Mouse (Mus musculus): ENCODE results near the gene Tsfm. TPM values are rescaled to one million over a fixed set of nuclear protein-coding genes. Genes with fewer than 3 reads are reported as not detected.

Tsfm gene
- polyA plus RNA-seq, 1 experiment from 2014 or later = 65.7 TPM

DNA sequence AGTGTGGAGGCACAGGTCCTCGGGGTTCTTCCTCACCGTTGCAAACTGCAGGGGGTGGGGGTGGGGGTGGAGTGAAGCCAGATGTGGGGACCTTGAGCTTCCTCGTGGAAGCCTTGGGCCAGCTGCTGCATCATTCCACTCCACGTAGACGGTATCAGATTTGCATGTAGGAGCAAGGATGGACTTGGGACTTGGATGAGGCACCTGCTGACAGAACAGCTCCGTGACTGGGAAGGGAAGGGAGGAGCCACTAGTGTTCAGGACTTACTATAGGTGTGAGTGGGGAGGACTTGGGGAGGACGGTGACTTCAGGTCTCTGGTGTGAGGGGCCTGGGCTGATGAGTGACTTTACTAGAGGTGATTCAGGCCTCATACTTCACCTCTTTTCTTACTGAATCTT lies 57.7 kb downstream of the Tsfm start:
- ATAC-seq (ENCODE audit: low read depth) (no peak), DNase-seq (no peak)
- Histone ChIP-seq H3K27ac (no peak overlapping the region), H3K9ac (no peak overlapping the region), H3K4me1 (replicated peaks) (peaks cover 31% of the 10 kb centered on the region), H3K27me3 (peaks cover 11% of the 10 kb centered on the region), H3K4me3 (replicated peaks) (no peak overlapping the region), H3K36me3 (no peaks in the 10 kb centered on the region), H3K9me3 (replicated peaks) (no peaks in the 10 kb centered on the region), H3K4me2 (no peak overlapping the region)
- 43% methylated on average over 7 of the region's 7 CpGs for WGBS (ENCODE audit: insufficient replicate concordance)

DNA sequence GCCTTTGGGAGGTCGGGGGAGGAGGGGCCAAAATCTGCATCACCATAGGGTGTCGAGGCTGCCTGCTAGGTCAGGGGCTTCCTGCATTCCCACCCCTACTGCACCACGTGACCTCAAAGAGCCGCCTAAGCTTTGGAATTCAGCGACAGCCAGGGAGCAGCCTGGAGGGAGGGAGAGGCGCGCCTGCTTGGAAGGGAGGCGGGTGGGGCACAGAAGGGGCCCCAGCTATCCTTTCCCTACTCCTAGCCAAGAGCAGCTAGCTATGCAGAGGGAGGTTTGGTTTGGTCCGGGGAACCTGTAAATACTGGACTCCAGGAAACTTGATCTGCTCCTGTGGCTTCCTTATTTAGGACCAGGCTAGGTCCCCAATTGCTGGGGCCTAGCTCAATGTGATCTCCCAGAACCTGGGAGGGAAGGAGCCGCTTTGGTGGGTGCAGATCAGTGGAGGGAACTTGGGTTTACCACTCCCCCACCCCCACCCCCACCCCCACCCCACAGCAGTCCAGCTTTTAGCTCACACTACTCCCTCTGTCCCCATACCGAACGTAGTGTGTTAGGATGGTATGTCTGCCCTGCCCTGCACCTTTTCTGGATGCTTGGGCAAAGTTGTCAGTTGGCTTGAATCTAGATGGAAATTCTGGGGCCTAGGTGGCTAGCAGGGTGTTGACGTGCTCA lies 58.5 kb downstream of the Tsfm start:
- H3K4me1 ChIP-seq (replicated peaks) = peaks cover 24% of the 10 kb centered on the region
- no peaks in the 10 kb centered on the region for H3K9me3 ChIP-seq (replicated peaks)
- 38% methylated on average over 13 of the region's 13 CpGs for whole genome bisulfite sequencing (ENCODE audit: insufficient replicate concordance)
- ATAC-seq (ENCODE audit: low read depth) (peak; percentile 76), DNase-seq (no peak)
- H3K27me3 ChIP-seq = peaks cover 11% of the 10 kb centered on the region
- peak overlapping the region; percentile 40 for H3K27ac ChIP-seq
- H3K4me2 ChIP-seq = 0 out of 2 replicates have a peak overlapping the region, but pooled peaks have one; percentile 11
- no peak overlapping the region for H3K9ac ChIP-seq
- H3K4me3 ChIP-seq (replicated peaks) = no peak overlapping the region
- H3K36me3 ChIP-seq = no peaks in the 10 kb centered on the region

DNA sequence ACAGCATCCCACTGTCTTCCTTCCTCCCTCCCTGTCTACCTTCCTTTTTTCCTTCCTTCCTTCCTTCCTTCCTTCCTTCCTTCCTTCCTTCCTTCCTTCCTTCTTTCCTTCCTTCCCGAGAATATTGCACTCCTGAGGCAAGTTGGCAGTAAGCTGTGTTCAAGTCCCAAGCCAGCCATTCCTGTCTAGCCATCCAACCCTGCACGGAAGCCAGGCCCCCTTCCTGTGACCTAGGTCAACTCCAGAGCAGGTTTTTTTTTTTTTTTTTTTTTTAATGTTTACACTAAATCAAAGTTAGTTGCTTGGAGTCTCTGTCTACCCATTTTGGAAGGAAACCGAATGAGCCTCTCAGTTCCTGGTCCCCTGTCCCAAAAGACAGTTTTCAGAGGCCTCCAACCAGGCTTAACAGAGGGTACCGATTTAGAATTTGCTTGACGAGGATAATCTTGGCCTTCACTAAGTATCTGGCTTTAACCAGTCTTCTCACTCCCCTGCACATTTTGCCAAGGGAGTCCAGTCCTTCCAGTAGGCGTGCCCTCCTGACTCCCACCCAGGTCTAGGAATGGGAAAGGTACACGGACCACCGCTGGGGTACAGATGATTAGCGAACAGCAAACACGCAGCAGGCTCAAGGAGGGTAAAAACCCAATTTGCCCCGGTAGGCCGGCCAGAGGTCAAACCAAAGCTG lies 59.1 kb downstream of the Tsfm start:
- WGBS (ENCODE audit: insufficient replicate concordance) = 31% methylated on average over 12 of the region's 12 CpGs
- peak overlapping the region; percentile 40 for H3K27ac ChIP-seq
- 0 out of 2 replicates have a peak, but pooled peaks have one; percentile 9 for ATAC-seq (ENCODE audit: low read depth)
- no peaks in the 10 kb centered on the region for H3K36me3 ChIP-seq
- H3K27me3 ChIP-seq = peaks cover 11% of the 10 kb centered on the region
- H3K9ac ChIP-seq = no peak overlapping the region
- H3K4me3 ChIP-seq (replicated peaks) = no peak overlapping the region
- DNase-seq = no peak
- no peaks in the 10 kb centered on the region for H3K9me3 ChIP-seq (replicated peaks)
- 0 out of 2 replicates have a peak overlapping the region, but pooled peaks have one; percentile 19 for H3K4me2 ChIP-seq
- H3K4me1 ChIP-seq (replicated peaks) = peaks cover 21% of the 10 kb centered on the region

DNA sequence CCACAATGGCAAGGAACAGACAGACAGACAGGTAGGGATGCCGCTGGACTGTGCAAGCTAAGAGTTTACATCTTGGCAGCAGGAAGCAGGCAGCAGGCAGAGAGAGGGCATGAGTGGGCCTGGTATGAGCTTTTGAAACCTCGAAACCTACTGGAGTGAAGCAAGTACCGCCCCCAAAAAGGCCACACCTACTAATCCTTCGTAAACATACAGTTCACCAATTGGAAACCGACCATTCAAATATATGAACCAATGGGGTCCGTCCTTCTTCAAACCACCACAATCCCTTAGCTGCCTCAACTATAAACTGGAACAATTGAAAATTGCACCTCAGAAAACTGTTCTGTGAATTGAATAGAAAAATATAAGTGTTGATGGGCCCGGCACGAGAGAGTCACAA lies 66.8 kb downstream of the Tsfm start:
- 72% methylated on average over 8 of the region's 8 CpGs for WGBS (ENCODE audit: insufficient replicate concordance)
- peaks cover 22% of the 10 kb centered on the region; the same call in 1 of the 2 replicates for H3K27me3 ChIP-seq
- ATAC-seq (ENCODE audit: low read depth) (no peak), DNase-seq (no peak)
- H3K4me2 ChIP-seq = no peak overlapping the region
- H3K36me3 ChIP-seq = no peaks in the 10 kb centered on the region
- H3K4me1 ChIP-seq (replicated peaks) = peaks cover 21% of the 10 kb centered on the region
- H3K27ac ChIP-seq = no peak overlapping the region
- no peak overlapping the region for H3K4me3 ChIP-seq (replicated peaks)
- H3K9ac ChIP-seq = no peak overlapping the region
- H3K9me3 ChIP-seq (replicated peaks) = no peaks in the 10 kb centered on the region

DNA sequence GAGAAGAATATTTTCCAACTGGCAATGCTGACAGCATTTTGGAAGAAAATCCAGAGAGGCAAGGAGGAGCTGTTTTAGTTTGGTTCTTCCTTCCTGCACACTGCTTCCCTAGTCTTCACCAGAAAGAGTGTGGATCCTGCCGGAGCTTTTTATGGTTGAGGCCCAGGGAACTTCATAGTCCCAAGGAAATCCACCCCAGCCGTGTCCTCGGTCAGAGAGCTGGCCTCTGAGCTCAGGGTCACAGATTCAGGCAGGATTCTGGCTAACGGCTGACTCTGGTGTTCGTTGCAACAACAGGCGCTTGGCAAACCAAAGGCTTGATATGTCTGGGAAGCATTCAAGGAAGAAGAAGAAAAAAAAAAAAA lies 67.7 kb downstream of the Tsfm start:
- no peak overlapping the region for H3K4me3 ChIP-seq (replicated peaks)
- no peak overlapping the region for H3K27ac ChIP-seq
- H3K9me3 ChIP-seq (replicated peaks) = no peaks in the 10 kb centered on the region
- ATAC-seq (ENCODE audit: low read depth) = no peak
- peaks cover 22% of the 10 kb centered on the region; the same call in 1 of the 2 replicates for H3K27me3 ChIP-seq
- no peak overlapping the region for H3K9ac ChIP-seq
- WGBS (ENCODE audit: insufficient replicate concordance) = 52% methylated on average over 6 of the region's 6 CpGs
- no peak for DNase-seq
- no peaks in the 10 kb centered on the region for H3K36me3 ChIP-seq
- no peak overlapping the region for H3K4me2 ChIP-seq
- peaks cover 21% of the 10 kb centered on the region for H3K4me1 ChIP-seq (replicated peaks)

DNA sequence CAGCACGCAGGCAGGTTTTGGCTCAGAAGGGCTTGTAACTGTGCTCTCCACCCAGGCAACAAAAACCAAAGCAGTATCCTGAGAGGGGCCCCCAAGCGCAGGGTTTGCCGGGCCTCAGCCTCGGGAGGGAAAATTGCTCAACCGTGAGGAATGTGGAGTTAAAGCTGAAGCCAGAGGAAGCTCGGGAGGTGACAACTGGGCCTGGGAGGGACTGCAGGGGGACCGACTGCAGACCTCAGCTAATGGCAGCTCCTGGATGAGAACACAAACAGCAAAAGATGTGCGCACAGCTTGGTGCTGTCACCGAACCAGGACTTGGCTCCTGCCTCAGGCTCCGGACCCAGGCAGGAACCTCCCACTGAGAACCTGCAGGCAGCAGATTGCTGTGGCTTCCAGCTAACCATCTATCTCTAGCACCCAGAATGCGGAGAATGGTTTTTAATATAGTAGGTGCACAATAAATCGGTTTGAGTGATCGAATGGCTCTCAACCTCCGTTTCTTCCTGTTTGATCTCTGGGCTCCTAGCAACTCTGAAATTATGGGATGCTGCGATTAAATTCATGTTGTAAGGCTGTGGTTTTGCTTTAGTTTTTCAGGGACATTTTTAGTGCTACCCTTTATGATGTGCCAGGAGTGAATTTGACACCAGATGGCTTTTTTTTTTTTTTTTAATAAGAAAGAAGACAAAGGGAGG lies 68.2 kb downstream of the Tsfm start:
- Histone ChIP-seq H3K9me3 (replicated peaks) (no peaks in the 10 kb centered on the region), H3K4me3 (replicated peaks) (no peak overlapping the region), H3K4me2 (no peak overlapping the region), H3K27me3 (peaks cover 22% of the 10 kb centered on the region; the same call in 1 of the 2 replicates), H3K36me3 (no peaks in the 10 kb centered on the region), H3K4me1 (replicated peaks) (peaks cover 26% of the 10 kb centered on the region), H3K9ac (0 out of 2 replicates have a peak overlapping the region, but pooled peaks have one; percentile 9), H3K27ac (peak overlapping the region; percentile 53; the same call in 1 of the 2 replicates)
- ATAC-seq (ENCODE audit: low read depth) (peak; percentile 27), DNase-seq (no peak)
- WGBS (ENCODE audit: insufficient replicate concordance) = 28% methylated on average over 15 of the region's 15 CpGs

DNA sequence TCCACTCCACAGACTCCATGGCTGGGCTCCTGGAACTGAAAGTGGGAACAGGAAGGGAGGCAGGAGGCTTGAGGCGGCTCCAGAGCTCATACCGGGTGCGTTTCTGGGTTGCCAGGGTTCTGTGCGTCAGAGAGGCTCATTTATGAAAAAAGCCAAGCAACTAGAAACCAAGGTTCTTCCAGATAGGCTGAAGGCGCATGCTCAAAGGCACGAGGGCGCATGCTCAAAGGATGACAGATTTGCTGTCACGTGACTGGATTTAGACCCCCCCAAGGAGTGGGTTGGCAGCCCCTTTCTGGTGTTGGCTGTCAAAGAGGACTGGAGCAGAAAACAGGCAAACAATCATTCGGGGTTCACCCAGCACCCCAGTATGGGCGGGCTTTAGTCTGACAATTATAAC lies 68.9 kb downstream of the Tsfm start:
- Histone ChIP-seq H3K9me3 (replicated peaks) (no peaks in the 10 kb centered on the region), H3K27me3 (peaks cover 22% of the 10 kb centered on the region; the same call in 1 of the 2 replicates), H3K36me3 (no peaks in the 10 kb centered on the region), H3K4me3 (replicated peaks) (no peak overlapping the region), H3K4me2 (no peak overlapping the region), H3K9ac (no peak overlapping the region), H3K4me1 (replicated peaks) (peaks cover 32% of the 10 kb centered on the region), H3K27ac (peak overlapping the region; percentile 53; the same call in 1 of the 2 replicates)
- ATAC-seq (ENCODE audit: low read depth) = no peak
- WGBS (ENCODE audit: insufficient replicate concordance) = 66% methylated on average over 10 of the region's 10 CpGs
- no peak for DNase-seq

MicroRNAs within 50 kb of the gene (microRNA counts, 519-probe panel; counts per million panel counts)
- microRNA mmu-miR-26a = 3,632 counts per million, percentile 25 among the panel's probes with 10 or more counts
- microRNA mmu-miR-546 = 114 counts per million

Small RNA genes within 50 kb of the gene (microRNA-seq; reads per million reads assigned to microRNA genes)
- 52.3 reads per million, percentile 44 among the genes with 10 or more reads in this experiment for gene Mir26a-2
- gene Mir546 = not detected

Other genes with a start within 250 kb of the Tsfm start
- 9.3 and 10.0 TPM in 2 replicates for gene Atp23, start 129.5 kb downstream of the Tsfm start, polyA plus RNA-seq (2015; fragmentation: Nextera tagmentation; extraction: Ambion mirVana)
- gene Ctdsp2, start 52.1 kb downstream of the Tsfm start, polyA plus RNA-seq (2015; fragmentation: Nextera tagmentation; extraction: Ambion mirVana) = 9.9 and 10.8 TPM in 2 replicates
- gene Avil, start 30.1 kb downstream of the Tsfm start, polyA plus RNA-seq (2015; fragmentation: Nextera tagmentation; extraction: Ambion mirVana) = 0.08 and 0.12 TPM in 2 replicates
- 28.3 and 29.5 TPM in 2 replicates for gene Mettl1, start 10.6 kb upstream of the Tsfm start, polyA plus RNA-seq (2015; fragmentation: Nextera tagmentation; extraction: Ambion mirVana)
- gene Eef1akmt3, start 10.7 kb upstream of the Tsfm start, polyA plus RNA-seq (2015; fragmentation: Nextera tagmentation; extraction: Ambion mirVana) = 0.07 and 0.14 TPM in 2 replicates
- not detected in 2 replicates for gene Cyp27b1, start 17.4 kb upstream of the Tsfm start, polyA plus RNA-seq (2015; fragmentation: Nextera tagmentation; extraction: Ambion mirVana)
- 0.07 TPM in 1 of 2 replicates, not detected in the other for gene March9, start 29.3 kb upstream of the Tsfm start, polyA plus RNA-seq (2015; fragmentation: Nextera tagmentation; extraction: Ambion mirVana)
- gene Cdk4, start 32.7 kb upstream of the Tsfm start, polyA plus RNA-seq (2015; fragmentation: Nextera tagmentation; extraction: Ambion mirVana) = 645 and 664 TPM in 2 replicates
- 69.4 and 77.7 TPM in 2 replicates for gene Tspan31, start 39.4 kb upstream of the Tsfm start, polyA plus RNA-seq (2015; fragmentation: Nextera tagmentation; extraction: Ambion mirVana)
- gene Agap2, start 44.4 kb upstream of the Tsfm start, polyA plus RNA-seq (2015; fragmentation: Nextera tagmentation; extraction: Ambion mirVana) = 0.41 and 0.85 TPM in 2 replicates
- gene Os9, start 90.3 kb upstream of the Tsfm start, polyA plus RNA-seq (2015; fragmentation: Nextera tagmentation; extraction: Ambion mirVana) = 45.6 and 49.0 TPM in 2 replicates
- 9.3 and 11.0 TPM in 2 replicates for gene B4galnt1, start 134.4 kb upstream of the Tsfm start, polyA plus RNA-seq (2015; fragmentation: Nextera tagmentation; extraction: Ambion mirVana)
- gene Slc26a10, start 149.8 kb upstream of the Tsfm start, polyA plus RNA-seq (2015; fragmentation: Nextera tagmentation; extraction: Ambion mirVana) = 1.8 and 2.1 TPM in 2 replicates
- gene Arhgef25, start 159.2 kb upstream of the Tsfm start, polyA plus RNA-seq (2015; fragmentation: Nextera tagmentation; extraction: Ambion mirVana) = 8.1 and 8.2 TPM in 2 replicates
- gene Dtx3, start 164.9 kb upstream of the Tsfm start, polyA plus RNA-seq (2015; fragmentation: Nextera tagmentation; extraction: Ambion mirVana) = 16.8 and 19.3 TPM in 2 replicates
- gene Pip4k2c, start 180.7 kb upstream of the Tsfm start, polyA plus RNA-seq (2015; fragmentation: Nextera tagmentation; extraction: Ambion mirVana) = 39.8 and 45.8 TPM in 2 replicates
- 0.02 and 0.14 TPM in 2 replicates for gene Kif5a, start 232.5 kb upstream of the Tsfm start, polyA plus RNA-seq (2015; fragmentation: Nextera tagmentation; extraction: Ambion mirVana)
- gene Dctn2, start 235.5 kb upstream of the Tsfm start, polyA plus RNA-seq (2015; fragmentation: Nextera tagmentation; extraction: Ambion mirVana) = 80.0 and 80.1 TPM in 2 replicates